Mouse (Mus musculus) liver, adult 2 months (tissue): ENCODE results near the gene Ttll11. TPM values are rescaled to one million over a fixed set of nuclear protein-coding genes. Genes with fewer than 3 reads are reported as not detected.
A peak's percentile ranks its signal among the peaks of the same experiment; 100 is the strongest.

Source experiments
- DNase-seq: peaks from one replicate; pipeline ENCODE4 v3.0.0-alpha.2; 2011; ENCODE audit warnings: low read depth, low spot score; ENCODE audit errors: extremely low read depth
- H3K27ac ChIP-seq: fragments of 200-500 bp; replicated peaks from 2 replicates; pipeline ENCODE4 v1.5.1; 2012; ENCODE audit warnings: low read depth, mild to moderate bottlenecking, control low read depth, inconsistent platforms, low read length; ENCODE audit not compliant: insufficient read depth
- H3K27me3 ChIP-seq: fragments of 200-500 bp; 2 replicates; pipeline ENCODE4 v1.6.1; 2012; ENCODE audit warnings: mild to moderate bottlenecking, moderate library complexity, low read length, inconsistent platforms; ENCODE audit not compliant: control insufficient read depth, insufficient read depth
- H3K36me3 ChIP-seq: fragments of 200-500 bp; 2 replicates; pipeline ENCODE4 v1.6.1; 2012; ENCODE audit warnings: low read length, inconsistent platforms; ENCODE audit not compliant: control insufficient read depth, insufficient read depth
- H3K4me1 ChIP-seq: fragments of 200-500 bp; 2 replicates; pipeline ENCODE4 v1.6.1; 2011; ENCODE audit warnings: low read length; ENCODE audit not compliant: control insufficient read depth, insufficient read depth
- H3K4me3 ChIP-seq: fragments of 200-500 bp; 2 replicates; pipeline ENCODE4 v1.5.1; 2011; ENCODE audit warnings: low read depth, mild to moderate bottlenecking, control low read depth, low read length, moderate library complexity; ENCODE audit not compliant: insufficient read depth
- H3K79me2 ChIP-seq: fragments of 200-500 bp; 2 replicates; pipeline ENCODE4 v1.6.1; 2012; ENCODE audit warnings: inconsistent platforms, mild to moderate bottlenecking, low read length, moderate library complexity; ENCODE audit not compliant: control insufficient read depth, insufficient read depth
- H3K9ac ChIP-seq: fragments of 200-500 bp; 2 replicates; pipeline ENCODE4 v1.6.1; 2012; ENCODE audit warnings: low read depth, mild to moderate bottlenecking, control low read depth, inconsistent platforms, low read length
- CTCF ChIP-seq: fragments of 200-500 bp; IDR thresholded peaks from 2 replicates; pipeline ENCODE4 v1.5.1; 2011; ENCODE audit warnings: low read depth, low read length, control low read depth
- POLR2A ChIP-seq: fragments of 200-500 bp; IDR thresholded peaks from 2 replicates; pipeline ENCODE4 v1.6.1; 2011; ENCODE audit warnings: low read length, control low read depth; ENCODE audit not compliant: insufficient read depth; ENCODE audit errors: extremely low read depth
- WGBS: fragments of 180-500 bp; shearing (Covaris S2); methylation state at CpG from one replicate; pipeline ENCODE4 v1.1.7; 2018; 5-methylcytosine and 5-hydroxymethylcytosine counted together
- polyA plus RNA-seq: library from polyadenylated mRNA; depleted of rRNA; stranded (reverse); fragments of >200 nt; gene quantifications from 2 replicates; pipeline ENCODE4 v1.2.3, GENCODE M21; 2012
- total RNA-seq: library from RNA; depleted of rRNA; stranded (reverse); fragments of >200 nt; gene quantifications from 2 replicates; pipeline ENCODE4 v1.2.3, GENCODE M21; 2014

Ttll11 gene
- total and polyA plus RNA-seq, 2 experiments: 0.09 to 0.55 TPM

GRCm38 (mm10) chr2:35907578-35907977, 72.1 kb downstream of the Ttll11 start:
- DNase-seq: no peak
- H3K9ac ChIP-seq: no peak overlapping the region
- H3K27me3 ChIP-seq: no peaks in the 10 kb centered on the region
- no peak overlapping the region for H3K27ac ChIP-seq
- H3K36me3 ChIP-seq: no peaks in the 10 kb centered on the region
- no peak overlapping the region for H3K4me3 ChIP-seq
- 83% methylated on average over 6 of the region's 6 CpGs for WGBS
- H3K4me1 ChIP-seq: no peaks in the 10 kb centered on the region
- H3K79me2 ChIP-seq: no peaks in the 10 kb centered on the region
- TF ChIP-seq CTCF: no peak
- TF ChIP-seq POLR2A: no peak

GRCm38 (mm10) chr2:35906174-35906798, 73.4 kb downstream of the Ttll11 start:
- WGBS: 28% methylated on average over 11 of the region's 11 CpGs

GRCm38 (mm10) chr2:35900845-35901244, 78.9 kb downstream of the Ttll11 start:
- Histone ChIP-seq H3K27ac (no peak overlapping the region), H3K79me2 (no peaks in the 10 kb centered on the region), H3K36me3 (no peaks in the 10 kb centered on the region), H3K9ac (no peak overlapping the region), H3K27me3 (no peaks in the 10 kb centered on the region), H3K4me1 (no peaks in the 10 kb centered on the region), H3K4me3 (no peak overlapping the region)
- DNase-seq: no peak
- TF ChIP-seq POLR2A (no peak), CTCF (no peak)
- 64% methylated on average over 2 of the region's 2 CpGs for WGBS

More at GRCm38 (mm10) chr2:35906174-35906798, 73.4 kb downstream of the Ttll11 start:
- H3K9ac ChIP-seq: no peak overlapping the region
- H3K36me3 ChIP-seq: no peaks in the 10 kb centered on the region
- H3K27ac ChIP-seq: no peak overlapping the region
- DNase-seq: peak; percentile 60
- H3K4me1 ChIP-seq: no peaks in the 10 kb centered on the region
- no peaks in the 10 kb centered on the region for H3K27me3 ChIP-seq
- TF ChIP-seq CTCF (peak; percentile 53), POLR2A (no peak)
- no peak overlapping the region for H3K4me3 ChIP-seq
- H3K79me2 ChIP-seq: no peaks in the 10 kb centered on the region

- H3K9ac ChIP-seq: no peak overlapping the region
- no peaks in the 10 kb centered on the region for H3K79me2 ChIP-seq
- no peak for TF ChIP-seq POLR2A
- TF ChIP-seq CTCF: no peak
- WGBS: 93% methylated on average over 3 of the region's 3 CpGs
- no peaks in the 10 kb centered on the region for H3K27me3 ChIP-seq
- H3K4me3 ChIP-seq: no peak overlapping the region
- no peaks in the 10 kb centered on the region for H3K36me3 ChIP-seq
- no peaks in the 10 kb centered on the region for H3K4me1 ChIP-seq
- no peak for DNase-seq
- H3K27ac ChIP-seq: no peak overlapping the region
Observed at GRCm38 (mm10) chr2:35899712-35900111, 80.0 kb downstream of the Ttll11 start.

GRCm38 (mm10) chr2:35899135-35899474, 80.6 kb downstream of the Ttll11 start:
- 82% methylated on average over 4 of the region's 4 CpGs for WGBS
- DNase-seq: no peak
- no peaks in the 10 kb centered on the region for H3K79me2 ChIP-seq
- H3K9ac ChIP-seq: no peak overlapping the region
- no peak overlapping the region for H3K4me3 ChIP-seq
- no peaks in the 10 kb centered on the region for H3K27me3 ChIP-seq
- no peaks in the 10 kb centered on the region for H3K36me3 ChIP-seq
- H3K4me1 ChIP-seq: no peaks in the 10 kb centered on the region
- TF ChIP-seq POLR2A (no peak), CTCF (no peak)
- no peak overlapping the region for H3K27ac ChIP-seq

- TF ChIP-seq CTCF (no peak), POLR2A (no peak)
- no peak overlapping the region for H3K4me3 ChIP-seq
- no peaks in the 10 kb centered on the region for H3K36me3 ChIP-seq
- DNase-seq: no peak
- no peak overlapping the region for H3K27ac ChIP-seq
- no peaks in the 10 kb centered on the region for H3K27me3 ChIP-seq
- H3K4me1 ChIP-seq: no peaks in the 10 kb centered on the region
- H3K79me2 ChIP-seq: no peaks in the 10 kb centered on the region
- 86% methylated on average over 6 of the region's 6 CpGs for WGBS
- no peak overlapping the region for H3K9ac ChIP-seq
Observed at GRCm38 (mm10) chr2:35898425-35899134, 81.1 kb downstream of the Ttll11 start.
